Mouse (Mus musculus) cerebellum, adult 11-12 months (tissue): ENCODE measurements around the gene Glt8d1.

Experiments
- DNase-seq: peaks from one replicate; pipeline ENCODE4 v3.0.0; 2022

Gene Glt8d1

DNA sequence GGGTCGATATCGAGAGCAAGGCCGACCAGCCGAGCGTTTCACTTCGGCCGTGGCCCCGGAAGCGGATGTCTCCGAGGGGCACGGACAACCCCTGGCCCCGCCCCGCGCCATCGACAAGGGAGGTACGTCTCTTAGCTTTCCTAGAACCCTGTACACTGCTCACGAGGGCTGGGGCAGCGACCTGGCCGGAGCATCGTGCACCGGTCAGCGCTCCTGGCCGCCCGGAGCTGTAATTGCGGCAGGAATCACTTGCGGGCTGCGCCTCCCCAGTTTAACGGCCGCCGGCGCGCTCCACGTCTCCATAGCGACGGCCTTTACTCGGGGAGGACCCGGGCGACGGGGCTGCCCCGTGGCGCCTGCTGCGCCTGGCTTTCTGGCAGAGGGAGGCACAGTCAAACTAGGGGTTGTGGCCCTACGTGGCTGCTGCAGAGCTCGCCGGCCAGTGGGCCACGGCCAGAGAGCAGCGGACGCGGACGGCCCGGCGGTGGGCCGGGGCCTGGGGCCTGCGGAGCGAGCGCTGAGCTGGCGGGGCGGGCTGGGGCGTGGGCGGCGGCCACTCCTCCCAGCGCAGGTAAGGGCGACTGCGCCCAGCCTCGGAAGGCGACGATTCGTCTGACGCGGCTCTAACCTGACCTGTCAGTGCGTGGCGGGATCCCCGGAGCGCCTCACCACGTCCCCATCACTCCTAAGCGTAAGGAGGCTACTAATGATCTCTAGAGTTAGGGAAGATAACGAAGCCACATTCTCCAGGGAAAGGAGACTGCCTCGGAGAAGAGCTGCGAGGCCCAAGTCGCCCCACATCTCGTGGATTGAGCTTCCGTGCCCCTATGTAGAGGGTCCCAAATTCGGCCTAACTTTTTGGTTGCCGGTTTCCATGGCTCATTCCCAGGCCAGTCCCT lies at the start of gene Glt8d1, which contains the start of gene Spcs1:
Gene Glt8d1 (plus strand): TSS at position 94 of the 899 bp plus-strand sequence.
Gene Spcs1 (minus strand): TSS at position 366 of the 899 bp plus-strand sequence.
- peak; percentile 82 for DNase-seq

DNA sequence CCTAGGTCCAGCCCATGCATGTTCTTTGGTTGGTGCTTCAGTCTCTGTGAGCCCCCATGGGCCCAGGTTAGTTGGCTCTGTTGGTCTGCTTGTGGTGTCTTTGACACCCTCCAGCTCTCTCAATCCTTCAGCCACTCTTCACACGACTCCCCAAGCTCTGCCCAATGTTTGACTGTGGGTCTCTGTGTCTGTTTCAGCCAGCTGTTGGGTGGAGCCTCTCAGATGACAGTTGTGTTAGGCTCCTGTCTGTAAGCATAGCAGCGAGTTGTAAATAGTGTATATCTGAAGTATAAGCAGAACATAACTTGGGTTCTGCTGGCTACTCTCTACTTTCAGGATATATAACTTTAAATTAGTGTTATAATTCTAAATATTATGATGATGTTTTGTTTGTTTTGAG lies 42.7 kb upstream of the Glt8d1 start:
- DNase-seq, result no peak

DNA sequence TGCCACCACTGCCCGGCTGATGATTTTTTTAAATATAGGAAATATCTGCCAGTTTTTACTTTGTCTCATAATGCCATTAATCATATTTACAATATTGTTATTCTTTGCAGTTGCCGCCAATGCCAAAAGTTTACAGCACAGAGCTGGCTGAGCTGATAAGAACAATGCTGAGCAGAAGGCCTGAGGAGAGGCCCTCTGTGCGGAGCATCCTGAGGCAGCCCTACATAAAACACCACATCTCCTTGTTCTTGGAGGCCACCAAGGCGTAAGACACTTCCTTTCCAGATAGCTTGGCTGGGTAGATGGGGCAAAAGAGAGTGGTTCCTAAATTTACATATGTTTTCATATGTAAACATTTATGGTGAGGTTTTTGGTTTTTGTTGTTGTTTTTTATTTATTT lies 42.2 kb upstream of the Glt8d1 start:
- no peak for DNase-seq

DNA sequence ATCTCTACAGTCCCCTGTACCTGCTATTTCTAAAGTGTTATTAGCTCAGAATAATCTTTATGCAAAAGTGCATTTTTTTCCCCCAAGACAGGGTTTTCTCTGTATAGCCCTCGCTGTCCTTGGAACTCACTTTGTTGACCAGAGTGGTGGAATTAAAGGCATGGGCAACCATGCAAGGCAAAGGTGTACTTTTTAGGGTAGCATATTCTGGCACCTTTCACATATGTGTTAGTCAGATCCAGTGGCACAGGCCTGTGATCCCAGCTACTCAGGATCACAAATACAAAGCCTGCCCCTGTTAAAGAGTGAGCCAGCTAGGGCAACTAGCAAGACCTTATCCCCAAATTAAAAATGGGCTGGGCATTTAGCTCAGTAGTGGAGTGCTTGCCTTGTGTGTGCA lies 40.8 kb upstream of the Glt8d1 start:
- DNase-seq, result no peak

DNA sequence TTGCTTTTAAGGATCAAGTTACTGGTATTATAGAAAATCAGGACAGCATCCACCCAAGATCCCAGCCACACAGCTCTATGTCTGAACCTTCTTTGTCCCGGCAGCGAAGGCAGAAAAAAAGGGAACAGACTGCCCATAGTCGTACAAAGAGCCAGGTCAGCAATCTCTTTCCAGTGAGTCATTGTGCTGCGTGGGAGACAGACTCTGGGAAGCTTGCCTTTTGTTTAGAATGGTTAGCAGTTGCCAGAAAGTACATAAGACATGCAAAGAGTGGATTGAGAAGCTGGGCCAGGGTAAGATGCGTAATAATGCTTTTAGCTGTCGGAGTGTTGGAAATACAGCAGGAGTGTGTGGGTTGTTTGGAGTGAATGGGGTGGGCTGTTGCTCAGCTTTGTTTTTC lies 27.0 kb upstream of the Glt8d1 start:
- peak; percentile 31 for DNase-seq

DNA sequence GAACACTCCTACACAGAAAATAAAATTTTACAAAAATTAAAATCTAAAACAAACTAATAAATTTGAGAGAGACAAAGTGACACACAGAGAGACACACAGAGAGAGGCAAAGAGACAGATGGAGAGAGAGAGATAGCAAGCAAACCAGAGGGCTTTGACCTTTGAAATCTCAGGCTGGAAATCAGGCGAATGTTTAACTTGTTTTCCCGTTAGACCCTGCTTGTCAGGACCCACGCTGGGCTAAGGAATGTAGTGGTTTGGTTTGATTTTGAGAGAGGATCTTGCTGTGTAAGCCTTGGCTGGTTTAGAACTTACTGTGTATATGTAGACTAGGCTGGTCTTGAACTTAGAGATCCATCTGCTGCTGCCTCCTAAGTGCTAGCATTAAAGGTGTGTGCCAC lies 25.0 kb upstream of the Glt8d1 start:
- no peak for DNase-seq

DNA sequence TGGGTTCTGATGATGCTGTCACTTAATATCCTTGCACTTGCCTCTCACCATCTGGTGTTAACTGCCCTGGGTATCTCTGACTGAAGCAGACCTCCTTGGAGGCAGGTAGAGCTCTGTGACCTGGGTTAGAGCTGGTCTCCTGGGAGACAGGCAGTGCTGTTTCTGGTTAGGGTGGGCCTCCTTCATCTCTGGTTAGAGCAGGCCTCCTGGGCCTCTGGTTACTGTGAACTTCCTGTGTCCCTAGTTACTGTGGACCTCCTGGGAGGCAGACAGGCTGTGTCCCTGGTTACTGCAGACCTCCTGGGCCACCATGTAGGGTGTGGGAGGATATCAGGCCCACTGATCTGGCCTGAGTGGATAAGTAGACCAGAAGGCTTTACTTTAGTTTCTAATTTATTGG lies 4.8 kb upstream of the Glt8d1 start:
- DNase-seq, result no peak

DNA sequence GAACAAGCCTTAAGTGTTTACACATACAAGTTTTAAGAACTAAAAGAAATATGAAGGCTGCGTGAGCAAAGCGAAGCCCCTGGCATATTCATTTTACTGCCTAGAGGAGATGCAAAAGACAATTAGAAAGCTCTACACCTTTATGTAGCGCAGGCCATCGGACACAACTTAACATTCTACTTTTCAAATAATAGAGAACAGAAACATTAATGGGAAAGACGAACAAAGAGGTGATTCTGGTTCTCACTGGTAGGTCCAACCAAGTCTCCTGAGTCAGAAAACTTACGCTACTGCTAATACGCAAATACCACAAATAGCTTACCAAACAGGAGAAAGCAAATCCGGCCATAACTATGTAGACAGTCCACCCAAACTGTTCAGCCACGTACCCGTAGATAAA lies 844 bp upstream of the Glt8d1 start:
- DNase-seq, result no peak

DNA sequence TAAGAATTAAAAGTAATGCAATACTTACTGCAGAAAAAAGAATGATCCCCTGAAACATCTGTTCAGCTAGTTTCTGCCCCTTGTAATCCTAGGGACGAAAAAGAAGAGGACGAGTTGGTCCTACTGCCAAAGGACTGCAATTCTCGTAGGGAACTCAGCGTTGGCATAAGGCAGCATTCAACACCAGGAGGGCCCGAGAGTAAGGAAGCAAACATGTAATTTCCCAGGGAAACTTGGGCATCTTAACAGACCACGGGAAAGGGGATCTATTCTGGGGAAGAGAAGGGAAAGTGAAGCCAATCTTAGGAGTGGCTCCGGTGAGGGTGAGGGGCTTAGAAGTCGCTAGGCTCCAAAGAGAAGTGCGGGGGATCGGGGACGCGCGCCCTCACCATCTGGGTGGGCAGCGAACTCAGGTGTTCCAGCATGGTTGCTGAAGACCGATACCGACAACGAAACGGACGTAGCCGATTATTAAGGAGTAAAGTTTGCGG lies 339 bp upstream of the Glt8d1 start:
- DNase-seq, result no peak

DNA sequence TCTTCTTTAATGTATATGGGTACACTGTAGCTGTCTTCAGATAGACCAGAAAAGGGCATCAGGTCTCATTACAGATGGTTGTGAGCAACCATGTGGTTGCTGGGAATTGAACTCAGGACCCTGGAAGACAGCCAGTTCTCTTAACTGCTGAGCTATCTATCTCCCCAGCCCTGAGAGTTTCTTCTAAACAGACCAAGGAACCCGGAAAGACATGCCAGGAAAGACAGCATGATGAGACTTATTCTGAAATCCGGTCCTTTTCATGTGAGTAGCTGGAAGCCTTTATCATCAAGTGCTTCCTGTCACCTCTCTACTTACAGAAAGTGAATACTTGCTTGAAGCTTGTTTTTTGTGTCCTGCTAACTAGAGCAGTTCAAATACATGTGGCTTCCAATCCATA lies 3.3 kb downstream of the Glt8d1 start:
- no peak for DNase-seq

DNA sequence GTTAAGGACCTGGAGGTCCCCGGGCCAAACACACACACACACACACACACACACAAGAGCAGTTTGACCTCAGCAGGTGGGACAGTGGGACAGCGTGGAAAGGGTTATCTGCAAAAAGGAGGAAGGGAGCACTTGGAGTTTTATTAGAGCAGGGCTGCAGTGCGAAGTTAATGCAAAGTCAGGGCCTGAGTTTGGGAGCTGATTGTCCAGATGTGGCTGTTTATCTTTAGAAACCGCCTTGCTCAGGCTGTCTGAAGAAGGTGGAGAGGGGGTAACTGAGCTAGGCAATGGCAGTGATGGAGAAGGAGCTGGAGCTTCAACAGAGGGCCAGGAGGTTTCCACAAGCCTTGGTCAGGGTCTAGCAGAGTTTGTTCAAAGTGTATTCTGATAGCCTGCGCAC lies 5.6 kb downstream of the Glt8d1 start:
- no peak for DNase-seq

DNA sequence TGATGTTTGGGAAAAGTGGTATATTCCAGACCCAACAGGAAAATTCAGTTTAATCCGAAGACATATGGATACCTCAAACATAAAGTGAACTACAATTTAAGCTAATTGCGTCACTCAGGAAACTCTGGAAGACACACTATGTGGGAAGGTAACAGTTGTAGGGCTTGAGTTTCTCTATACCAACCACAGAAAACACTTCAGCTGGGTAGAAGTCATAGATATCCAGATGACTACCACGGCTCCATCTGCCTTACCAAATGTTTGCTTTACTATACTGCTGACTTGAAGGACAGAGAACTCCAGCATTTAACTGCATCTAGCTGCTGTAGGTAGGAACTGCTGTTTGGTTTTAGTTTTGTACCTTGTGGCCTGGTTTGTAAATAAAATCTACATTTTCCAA lies 10.4 kb downstream of the Glt8d1 start:
- no peak for DNase-seq

DNA sequence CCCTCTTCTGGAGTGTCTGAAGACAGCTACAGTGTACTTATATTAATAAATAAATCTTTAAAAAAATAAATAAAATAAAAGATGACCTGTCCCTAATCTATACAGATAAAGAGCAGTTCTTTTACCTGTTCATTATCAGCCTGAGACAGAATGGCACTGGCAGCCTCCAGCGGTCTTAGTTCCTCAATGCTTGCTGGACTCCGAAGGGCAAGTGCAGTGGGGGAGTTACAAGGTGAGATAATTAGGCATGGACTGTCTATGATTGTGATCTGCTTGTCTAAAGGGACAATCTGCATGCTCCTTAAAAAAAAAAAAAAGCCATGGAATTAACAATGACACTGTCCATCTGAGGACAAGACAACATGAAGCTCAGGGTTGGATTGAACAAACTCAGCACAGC lies 12.7 kb downstream of the Glt8d1 start:
- DNase-seq, result no peak

DNA sequence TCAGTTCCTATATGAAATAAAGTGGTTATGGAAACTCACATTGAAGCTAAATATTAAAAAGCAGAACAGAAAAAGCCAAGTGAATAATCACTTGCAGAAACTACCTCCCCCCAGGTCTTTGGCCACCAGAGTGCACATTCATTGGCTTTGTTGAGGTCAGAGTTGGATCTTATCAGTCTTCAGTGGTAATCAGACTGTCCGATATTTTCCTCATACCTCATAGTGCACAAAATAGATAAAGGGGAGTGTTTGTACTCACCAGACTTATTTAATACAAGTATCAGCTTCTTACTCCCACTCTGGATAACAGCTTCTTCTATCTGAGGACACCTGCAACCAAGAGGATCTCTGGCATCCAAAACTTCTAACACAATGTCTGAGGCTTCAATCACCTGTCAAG lies 14.9 kb downstream of the Glt8d1 start:
- no peak for DNase-seq

DNA sequence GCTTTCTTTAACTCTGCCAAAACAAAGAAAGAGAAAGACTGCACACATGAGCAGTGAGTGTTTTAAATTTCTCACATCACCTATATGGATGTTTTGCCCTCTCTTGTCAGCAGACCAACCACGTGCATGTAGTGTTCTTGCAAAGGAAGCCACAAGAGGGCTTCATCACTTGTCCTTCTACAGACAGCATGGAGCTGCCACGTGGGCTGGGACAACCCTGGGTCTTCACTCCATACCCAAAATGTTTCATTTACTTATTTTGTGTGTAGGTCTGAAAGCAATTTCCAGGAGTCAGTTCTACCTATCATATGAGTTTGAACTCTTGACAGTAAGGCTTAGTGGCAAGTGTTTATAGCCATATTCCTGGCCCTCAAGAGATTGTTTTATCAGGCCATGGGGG lies 16.7 kb downstream of the Glt8d1 start:
- no peak for DNase-seq

DNA sequence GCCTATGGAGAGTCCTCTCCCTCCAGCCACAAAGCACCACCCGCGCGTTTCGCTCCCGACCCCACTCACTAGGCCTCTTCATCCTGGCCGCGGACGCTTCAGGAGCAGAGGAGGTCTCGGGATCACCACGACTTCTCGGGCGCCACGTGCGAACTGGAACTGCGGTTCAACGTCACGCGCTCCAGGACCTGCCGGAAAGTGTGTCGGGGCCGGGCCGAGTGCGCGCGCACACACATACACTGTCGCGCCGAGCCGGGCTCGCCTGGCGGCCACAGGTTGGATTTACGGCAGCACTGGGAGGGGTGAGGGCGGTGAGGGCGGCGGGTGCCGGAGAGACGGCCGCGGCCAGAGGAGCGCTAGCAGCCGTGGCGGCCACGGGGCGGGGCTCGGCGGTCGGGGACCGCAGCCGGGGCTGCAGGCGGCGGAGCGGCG lies 17.7 kb downstream of the Glt8d1 start, which contains the start of the genes Pbrm1 and Gnl3:
Gene Pbrm1 (plus strand): TSS at position 279 of the 432 bp plus-strand sequence.
Gene Gnl3 (minus strand): TSS at position 293 of the 432 bp plus-strand sequence.
- DNase-seq, result peak; percentile 97

DNA sequence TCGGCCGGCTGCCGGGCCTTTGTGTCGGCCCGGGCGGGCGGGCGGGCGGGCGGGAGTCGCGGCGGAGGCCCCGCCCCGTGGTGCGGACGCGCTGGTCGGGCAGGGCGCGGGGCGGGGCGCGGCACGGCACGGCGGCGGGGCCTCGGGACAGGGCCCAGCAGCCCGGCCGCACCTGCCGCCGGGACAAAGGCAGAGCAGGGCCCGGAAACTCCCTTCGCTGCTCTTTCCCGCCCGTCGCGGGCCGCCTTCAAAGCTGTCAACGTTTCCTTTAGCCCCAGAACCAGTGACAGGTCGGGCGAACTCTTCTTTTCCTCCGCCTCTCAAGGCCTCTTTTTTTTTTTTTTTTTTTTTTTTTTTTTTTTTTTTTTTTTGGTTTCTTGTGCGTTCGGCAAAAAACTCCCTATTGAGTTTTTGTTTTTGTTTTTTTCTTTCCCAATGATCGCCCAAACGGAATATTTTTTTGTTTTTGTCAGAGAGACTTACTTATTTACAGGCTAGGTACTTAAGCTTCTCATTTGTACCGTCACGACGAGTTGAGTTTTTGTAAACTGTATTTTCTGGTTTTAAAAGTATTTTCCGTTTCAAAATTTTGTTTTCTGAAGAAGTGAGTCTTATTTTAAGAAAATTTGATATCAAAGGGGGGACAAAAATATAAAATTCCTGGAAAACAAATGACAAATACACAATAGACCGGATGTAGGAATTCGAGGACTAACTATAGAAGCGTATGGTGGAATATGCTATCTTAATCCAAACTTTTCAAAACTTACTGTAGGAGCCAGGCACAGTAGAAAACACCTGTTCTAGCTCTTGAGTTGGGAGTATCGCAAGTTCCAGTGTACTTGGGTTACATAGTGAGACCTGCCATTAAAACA lies 18.4 kb downstream of the Glt8d1 start:
- DNase-seq, result no peak

DNA sequence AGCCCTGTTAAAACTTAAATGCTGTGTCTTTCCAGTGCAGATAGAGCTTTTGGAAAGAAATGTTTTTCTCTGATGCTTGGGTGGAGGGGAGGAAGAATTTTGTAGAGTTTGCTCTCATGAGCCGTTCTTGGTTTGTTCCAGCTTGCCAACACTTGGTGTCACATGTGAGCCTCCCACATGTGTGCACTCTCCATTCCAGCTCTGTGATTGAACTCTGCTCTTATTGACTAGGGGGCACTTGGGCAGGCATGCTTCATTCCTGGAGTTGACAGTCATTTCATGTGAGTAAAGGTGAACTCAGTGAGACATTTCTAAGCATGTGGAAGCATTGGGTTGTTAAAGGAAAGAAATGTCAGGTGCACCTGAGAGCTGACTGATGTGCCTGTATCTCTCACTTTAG lies 21.4 kb downstream of the Glt8d1 start:
- no peak for DNase-seq

DNA sequence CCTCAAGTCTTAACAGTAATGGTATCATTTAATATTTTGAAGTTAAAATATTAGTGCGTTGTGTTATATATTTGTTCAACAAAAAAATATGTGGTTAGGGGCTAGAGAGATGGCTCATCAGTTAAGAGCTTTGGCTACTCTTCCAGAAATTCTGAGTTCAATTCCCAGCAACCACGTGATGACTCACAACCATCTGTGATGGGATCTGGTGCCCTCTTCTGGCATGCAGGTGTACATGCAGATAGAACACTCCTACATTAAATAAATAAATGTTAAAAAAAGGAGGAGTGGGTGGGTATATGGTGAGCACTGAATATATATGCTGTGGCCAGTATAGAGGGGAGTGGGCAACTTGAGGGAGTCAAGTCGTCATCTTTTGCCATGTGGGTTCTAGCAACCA lies 24.6 kb downstream of the Glt8d1 start:
- DNase-seq, result no peak

DNA sequence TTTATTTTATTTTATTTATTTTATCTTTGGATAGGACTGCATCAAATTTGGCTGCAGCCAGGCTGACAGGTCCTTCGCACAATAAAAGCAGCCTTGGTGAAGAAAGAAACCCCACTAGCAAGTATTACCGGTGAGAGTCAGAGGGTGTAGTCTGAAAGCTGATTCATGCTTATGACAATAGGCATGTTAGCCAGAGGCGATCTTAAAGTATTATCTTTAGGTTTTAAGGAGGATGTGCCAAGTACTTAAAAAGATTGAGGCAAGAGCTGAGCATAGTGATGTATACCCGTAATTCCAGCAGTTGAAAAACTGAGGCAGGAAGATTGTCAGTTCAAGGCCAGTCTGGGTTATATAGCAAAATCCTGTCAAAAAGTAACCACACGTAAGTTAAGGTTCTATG lies 44.1 kb downstream of the Glt8d1 start:
- no peak for DNase-seq

DNA sequence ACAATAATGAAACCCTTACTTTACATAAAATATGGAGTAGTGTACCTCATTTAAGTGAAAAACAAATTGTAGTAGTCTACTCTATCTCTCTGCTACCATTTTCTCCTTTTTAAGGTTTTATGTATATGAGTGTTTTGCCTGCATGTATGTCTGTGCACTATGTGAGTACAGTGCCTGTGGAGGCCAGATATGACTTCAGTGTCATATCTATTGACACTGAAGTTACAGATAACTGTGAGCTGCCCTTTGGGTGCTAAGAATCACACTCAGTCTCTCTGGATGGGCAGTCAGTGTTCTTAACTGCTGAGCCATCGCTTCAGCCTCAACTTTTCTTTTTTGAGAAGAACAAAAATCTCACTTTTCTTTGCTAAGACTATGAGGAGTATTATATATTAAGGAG lies 44.6 kb downstream of the Glt8d1 start:
- DNase-seq, result no peak
